In the genomic region with DNA sequence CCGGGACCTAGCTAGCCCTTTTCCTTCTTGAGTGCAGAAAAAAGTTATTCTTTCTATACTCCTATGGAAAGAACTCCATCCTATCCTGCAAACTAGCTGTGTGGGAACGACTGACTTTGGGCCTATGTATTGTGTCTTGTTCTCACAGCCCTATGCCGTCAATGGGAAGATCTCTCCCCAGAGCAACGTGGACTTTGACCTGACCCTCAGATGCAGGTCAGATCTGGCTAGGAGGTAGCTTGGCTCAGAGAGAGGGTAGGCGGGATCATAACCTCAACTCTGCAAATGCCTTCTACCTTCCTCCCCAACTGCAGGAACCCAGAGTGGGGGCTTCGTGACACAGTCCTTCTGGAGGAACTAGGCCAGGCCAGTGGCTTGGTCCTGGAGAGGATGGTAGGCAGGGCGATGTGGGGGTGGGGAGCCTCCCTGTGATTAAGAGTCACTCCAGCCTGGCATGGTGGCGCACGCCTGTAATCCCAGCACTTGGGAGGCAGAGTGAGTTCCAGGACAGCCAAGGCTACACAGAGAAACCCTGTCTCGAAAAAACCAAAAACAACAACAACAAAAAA, we compare ENCODE assay signal across 8 mouse cellular contexts. TPM values are rescaled to one million over a fixed set of nuclear protein-coding genes. Genes with fewer than 3 reads are reported as not detected.
A peak's percentile ranks its signal among the peaks of the same experiment; 100 is the strongest.
DNase-seq lines count a peak whose midpoint lies in the region; ATAC-seq and TF ChIP-seq lines count a peak whose summit lies in the region.

No protein-coding gene starts in this region.

- intact Hi-C loops in left cerebral cortex, adult 2 months (cut with DNase I): loop anchor here (5.0 kb wide), 1 partner anchor 41 kb away; a partner anchor contains a TSS

- H3K9ac ChIP-seq in forebrain, embryonic 14.5 days (ENCODE audit: low read length): peak overlapping the region; percentile 80
- H3K9ac ChIP-seq in neural tube, embryonic 14.5 days (replicated peaks; ENCODE audit: low read depth, low read length): peak overlapping the region; percentile 85

- WGBS in forebrain, embryonic 14.5 days: 69% methylated on average over 10 of the region's 10 CpGs
- WGBS in neural tube, embryonic 14.5 days: 64% methylated on average over 10 of the region's 10 CpGs

- peak overlapping the region; percentile 88 for H3K27ac ChIP-seq in left cerebral cortex, adult 2 months
- no peak overlapping the region for H3K27ac ChIP-seq in forebrain, embryonic 14.5 days (ENCODE audit: low read depth, low read length)
- H3K27ac ChIP-seq in neural tube, embryonic 14.5 days (ENCODE audit: low read depth, low read length): no peak overlapping the region; the same call in 1 of the 2 replicates

- H3K4me1 ChIP-seq in forebrain, embryonic 14.5 days (ENCODE audit: control insufficient read depth, insufficient read depth, low read length): peaks cover 13% of the 10 kb centered on the region
- H3K4me1 ChIP-seq in neural tube, embryonic 14.5 days (ENCODE audit: control insufficient read depth, insufficient read depth, low read length): peaks cover 14% of the 10 kb centered on the region

- ATAC-seq in forebrain, embryonic 14.5 days: no peak
- ATAC-seq in neural tube, embryonic 14.5 days (ENCODE audit: low read depth): no peak

- peak overlapping the region; percentile 77 for H3K4me3 ChIP-seq in left cerebral cortex, adult 2 months
- peak overlapping the region; percentile 77 for H3K4me3 ChIP-seq in forebrain, embryonic 14.5 days (ENCODE audit: low read depth, low read length)
- H3K4me3 ChIP-seq in neural tube, embryonic 14.5 days (ENCODE audit: low read depth, low read length): peak overlapping the region; percentile 75

- H3K4me2 ChIP-seq in forebrain, embryonic 14.5 days (ENCODE audit: low read length): peak overlapping the region; percentile 88
- peak overlapping the region; percentile 95 for H3K4me2 ChIP-seq in neural tube, embryonic 14.5 days (ENCODE audit: low read depth, low read length)

- H3K27me3 ChIP-seq in forebrain, embryonic 14.5 days (replicated peaks; ENCODE audit: control insufficient read depth, insufficient read depth, low read length): no peaks in the 10 kb centered on the region
- H3K27me3 ChIP-seq in neural tube, embryonic 14.5 days (ENCODE audit: control insufficient read depth, insufficient read depth, low read length): no peaks in the 10 kb centered on the region

- no peaks in the 10 kb centered on the region for H3K9me3 ChIP-seq in forebrain, embryonic 14.5 days (replicated peaks; ENCODE audit: control insufficient read depth, low read length)
- H3K9me3 ChIP-seq in neural tube, embryonic 14.5 days (ENCODE audit: control insufficient read depth, low read length): no peaks in the 10 kb centered on the region

- DNase-seq in left cerebral cortex, adult 2 months (ENCODE audit: extremely low spot score in 1 of 2, low spot score in 2 of 2): no peak
- no peak for DNase-seq in left cerebral cortex, adult 9 months (ENCODE audit: low spot score in 2 of 2)
- DNase-seq in forebrain, embryonic 14.5 days (ENCODE audit: low spot score): no peak
- peak; percentile 81 to 89 for DNase-seq in kidney, postnatal 25 days
- DNase-seq in right cerebral cortex, adult 2 months (ENCODE audit: low spot score in 2 of 2): no peak
- DNase-seq in right cerebral cortex, adult 18-20 months: no peak
- no peak for DNase-seq in left cerebral cortex, adult 8-10 months (ENCODE audit: low spot score in 2 of 2)

- no peak for TF ChIP-seq CTCF in left cerebral cortex, adult 2 months (IDR thresholded peaks at IDR 0.05)

- peaks cover 17% of the 10 kb centered on the region for H3K36me3 ChIP-seq in forebrain, embryonic 14.5 days (ENCODE audit: control insufficient read depth, insufficient read depth, low read length)
- H3K36me3 ChIP-seq in neural tube, embryonic 14.5 days (ENCODE audit: control insufficient read depth, insufficient read depth, low read length): peaks cover 10% of the 10 kb centered on the region

RNA-seq across cellular contexts. Expression of a gene that starts 1.6 kb away (rescaled TPM):
- total RNA-seq in left cerebral cortex, adult 2 months (2021): 10 to 100 TPM; 37.8 to 38.1 TPM
- 60.5 and 66.0 TPM in 2 replicates for polyA plus RNA-seq in forebrain, embryonic 14.5 days (2014; fragmentation: Nextera tagmentation; extraction: Ambion mirVana)
- polyA plus RNA-seq in neural tube, embryonic 14.5 days (2014; fragmentation: Nextera tagmentation; extraction: Ambion mirVana): 65.3 and 73.9 TPM in 2 replicates
- 10 to 100 TPM; 31.4 to 37.3 (median 34.6) TPM for total RNA-seq in left cerebral cortex, adult 8-10 months (2022)

RNA-seq across cellular contexts. Expression of a gene that starts 4.2 kb away (rescaled TPM):
- 1 to 10 TPM; 1.7 TPM for total RNA-seq in left cerebral cortex, adult 2 months (2021)
- 0.36 and 0.47 TPM in 2 replicates for polyA plus RNA-seq in forebrain, embryonic 14.5 days (2014; fragmentation: Nextera tagmentation; extraction: Ambion mirVana)
- polyA plus RNA-seq in neural tube, embryonic 14.5 days (2014; fragmentation: Nextera tagmentation; extraction: Ambion mirVana): 0.30 and 0.67 TPM in 2 replicates
- 1 to 10 TPM; 1.4 to 3.2 (median 1.5) TPM for total RNA-seq in left cerebral cortex, adult 8-10 months (2022)

RNA-seq across cellular contexts. Expression of a gene that starts 7.9 kb away (rescaled TPM):
- total RNA-seq in left cerebral cortex, adult 2 months (2021): 10 to 100 TPM; 17.8 to 25.7 TPM
- polyA plus RNA-seq in forebrain, embryonic 14.5 days (2014; fragmentation: Nextera tagmentation; extraction: Ambion mirVana): 15.9 and 17.0 TPM in 2 replicates
- 15.7 and 22.4 TPM in 2 replicates for polyA plus RNA-seq in neural tube, embryonic 14.5 days (2014; fragmentation: Nextera tagmentation; extraction: Ambion mirVana)
- total RNA-seq in left cerebral cortex, adult 8-10 months (2022): 10 to 100 TPM; 16.8 to 25.2 (median 19.0) TPM

RNA-seq across cellular contexts. Expression of a gene that starts 15.1 kb away (rescaled TPM):
- total RNA-seq in left cerebral cortex, adult 2 months (2021): 10 to 100 TPM; 34.9 to 36.8 TPM
- 11.6 and 12.2 TPM in 2 replicates for polyA plus RNA-seq in forebrain, embryonic 14.5 days (2014; fragmentation: Nextera tagmentation; extraction: Ambion mirVana)
- 10.5 and 12.1 TPM in 2 replicates for polyA plus RNA-seq in neural tube, embryonic 14.5 days (2014; fragmentation: Nextera tagmentation; extraction: Ambion mirVana)
- total RNA-seq in left cerebral cortex, adult 8-10 months (2022): 10 to 100 TPM; 23.4 to 29.1 (median 24.5) TPM

RNA-seq across cellular contexts. Expression of a gene that starts 31.8 kb away (rescaled TPM):
- total RNA-seq in left cerebral cortex, adult 2 months (2021): 100 to 1,000 TPM; 103 to 105 TPM
- 9.6 and 11.3 TPM in 2 replicates for polyA plus RNA-seq in forebrain, embryonic 14.5 days (2014; fragmentation: Nextera tagmentation; extraction: Ambion mirVana)
- 6.6 and 10.4 TPM in 2 replicates for polyA plus RNA-seq in neural tube, embryonic 14.5 days (2014; fragmentation: Nextera tagmentation; extraction: Ambion mirVana)
- total RNA-seq in left cerebral cortex, adult 8-10 months (2022): 10 to 100 TPM; 59.9 to 86.5 (median 78.9) TPM

Comparison
In these comparisons a context has a peak if more than half of its experiments do, and no peak if none do; other contexts are left out.
1. DNase-seq: peak in kidney, postnatal 25 days (2 of 2); none in left cerebral cortex, adult 2 months (0 of 2), left cerebral cortex, adult 9 months (0 of 2), forebrain, embryonic 14.5 days (single experiment), right cerebral cortex, adult 2 months (0 of 2), right cerebral cortex, adult 18-20 months (single experiment) and left cerebral cortex, adult 8-10 months (0 of 2).
2. Peak in every context shown above with its lines, with median percentiles within 50 percentile points of each other: H3K4me3 ChIP-seq.